Mouse (Mus musculus) large intestine, adult 2 months (tissue): ENCODE measurements around the gene Tmub1. TPM values are rescaled to one million over a fixed set of nuclear protein-coding genes. Genes with fewer than 3 reads are reported as not detected.

ENCODE experiments used
- DNase-seq: peaks from one replicate; pipeline ENCODE4 v3.0.0-alpha.2; 2012; ENCODE audit warnings: low read depth, low spot score
- WGBS: fragments of 180-500 bp; shearing (Covaris S2); methylation state at CpG from one replicate; pipeline ENCODE4 v1.1.7; 2018; 5-methylcytosine and 5-hydroxymethylcytosine counted together
- polyA plus RNA-seq: library from polyadenylated mRNA; depleted of rRNA; stranded (reverse); fragments of >200 nt; gene quantifications from 2 replicates; pipeline ENCODE4 v1.2.3, GENCODE M21; 2012

Tmub1 gene
- polyA plus RNA-seq, 1 experiment, result 65.4 TPM

DNA sequence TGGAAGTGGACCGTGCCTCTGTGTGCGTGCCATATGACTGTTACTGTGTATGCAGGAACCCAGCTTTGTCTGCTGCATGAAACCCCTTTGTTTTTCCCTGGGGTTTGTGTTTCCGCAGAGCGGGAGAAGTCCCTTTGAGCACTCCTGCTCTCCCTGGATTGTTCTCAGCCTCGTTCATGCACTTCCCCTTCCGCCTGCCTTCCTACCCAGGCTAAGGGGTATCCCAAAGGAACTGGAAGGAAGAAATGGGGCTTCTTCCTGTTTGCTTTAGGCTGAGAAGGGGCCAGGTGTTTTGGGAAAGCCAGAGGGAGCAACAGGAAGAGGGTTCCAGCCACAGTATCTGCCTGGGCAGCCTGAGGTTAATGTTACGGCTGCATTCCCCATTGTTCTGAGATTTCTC lies 8.0 kb upstream of the Tmub1 start:
- no peak for DNase-seq
- WGBS, result 80% methylated on average over 7 of the region's 7 CpGs

GRCm38 (mm10) chr5:24455076-24455475 lies 7.4 kb upstream of the Tmub1 start:
- 84% methylated on average over 3 of the region's 3 CpGs for WGBS
- no peak for DNase-seq

DNA sequence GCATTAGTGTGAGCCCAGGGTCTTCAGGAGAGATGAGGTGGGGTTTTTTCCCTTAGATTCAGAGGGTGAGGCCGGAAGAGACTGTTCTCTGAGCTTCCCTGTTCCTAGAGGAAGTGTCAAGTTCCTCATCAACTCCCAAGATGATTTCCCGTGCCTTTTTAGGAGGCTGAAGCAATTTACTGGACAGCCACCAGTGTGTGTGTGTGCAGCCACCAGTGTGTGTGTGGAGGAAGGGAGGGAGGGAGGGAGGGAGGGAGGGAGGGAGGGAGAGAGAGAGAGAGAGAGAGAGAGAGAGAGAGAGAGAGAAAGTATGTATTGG lies 6.3 kb upstream of the Tmub1 start:
- 21% methylated on average over 2 of the region's 2 CpGs for WGBS
- DNase-seq, result no peak

- DNase-seq, result no peak
- 28% methylated on average over 5 of the region's 5 CpGs for WGBS
Observed at GRCm38 (mm10) chr5:24453283-24453984, 5.8 kb upstream of the Tmub1 start.

GRCm38 (mm10) chr5:24452691-24453233 lies 5.1 kb upstream of the Tmub1 start:
- 1% methylated on average over 29 of the region's 29 CpGs for WGBS
- no peak for DNase-seq

GRCm38 (mm10) chr5:24452030-24452690 lies 4.5 kb upstream of the Tmub1 start, which contains the start of gene Agap3:
Gene Agap3, plus strand, starts transcription at chr5:24452177.
- WGBS, result 2% methylated on average over 85 of the region's 85 CpGs

GRCm38 (mm10) chr5:24451264-24452029 lies 3.8 kb upstream of the Tmub1 start:
- no peak for DNase-seq
- 5% methylated on average over 56 of the region's 66 CpGs for WGBS

More at GRCm38 (mm10) chr5:24452030-24452690, 4.5 kb upstream of the Tmub1 start, which contains the start of gene Agap3:
- DNase-seq, result no peak

DNA sequence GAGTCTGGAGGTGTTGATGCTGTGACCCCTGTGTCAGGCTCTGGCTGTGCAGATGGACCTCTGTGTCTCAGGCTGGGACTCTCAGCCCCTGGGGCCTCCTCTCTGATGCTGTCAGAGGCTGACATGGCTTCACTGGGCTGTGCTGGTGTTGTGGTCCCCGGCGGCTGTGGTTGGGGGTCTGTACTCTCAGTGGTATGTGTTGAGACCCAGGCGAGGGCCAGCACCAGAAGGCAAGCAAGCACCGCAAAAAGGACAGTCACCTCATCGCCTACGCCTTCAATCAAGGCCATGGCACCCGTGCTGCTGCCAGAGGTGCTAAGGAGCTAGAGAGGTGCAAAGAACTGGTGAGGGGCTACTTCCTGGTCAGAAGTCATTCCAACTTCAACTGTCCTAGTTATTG lies 1.0 kb downstream of the Tmub1 start:
- DNase-seq, result no peak
- 90% methylated on average over 7 of the region's 7 CpGs for WGBS

DNA sequence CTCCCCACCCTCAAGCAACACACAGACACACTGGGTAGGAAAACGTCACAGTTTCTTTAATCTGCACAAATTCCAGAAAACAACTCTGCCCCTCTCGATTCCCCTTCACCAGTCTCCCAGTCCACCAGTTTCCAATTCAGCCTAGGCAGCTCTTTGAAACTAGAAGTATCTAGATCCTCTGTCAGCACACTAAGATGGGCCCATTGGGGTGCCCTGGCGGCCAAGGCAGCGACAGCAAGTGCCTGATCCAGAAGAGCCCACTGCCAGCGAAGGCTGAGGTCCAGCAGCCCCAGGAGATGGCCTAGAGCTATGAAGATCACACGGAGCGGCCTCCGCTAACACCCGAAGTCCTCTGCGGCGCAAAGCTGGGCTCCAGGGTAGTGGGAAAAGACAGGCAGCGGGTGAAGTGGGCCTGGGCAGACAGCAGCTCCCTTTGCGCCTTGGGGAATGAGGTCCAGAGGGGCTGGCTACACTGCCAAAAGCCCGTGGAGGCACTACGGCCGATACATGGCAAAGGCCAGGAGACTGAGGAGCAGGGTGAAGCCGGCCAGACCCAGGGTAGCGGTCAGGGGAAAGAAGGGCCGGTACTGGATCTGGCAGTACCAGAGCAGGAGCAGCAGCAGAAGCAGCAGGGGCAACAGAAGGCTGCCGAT lies 2.1 kb downstream of the Tmub1 start:
- 63% methylated on average over 20 of the region's 20 CpGs for WGBS
- DNase-seq, result no peak

- DNase-seq, result no peak
- under 1% methylated on average over 60 of the region's 60 CpGs for WGBS
Observed at GRCm38 (mm10) chr5:24444746-24445427, 2.8 kb downstream of the Tmub1 start, which contains the start of gene Fastk. Gene Fastk, minus strand, starts transcription at chr5:24445287.

- WGBS, result 82% methylated on average over 12 of the region's 12 CpGs
- DNase-seq, result no peak
Observed at GRCm38 (mm10) chr5:24443927-24444326, 3.7 kb downstream of the Tmub1 start.

- DNase-seq, result no peak
- 89% methylated on average over 7 of the region's 7 CpGs for WGBS
Observed at GRCm38 (mm10) chr5:24443204-24443603, 4.5 kb downstream of the Tmub1 start.

DNA sequence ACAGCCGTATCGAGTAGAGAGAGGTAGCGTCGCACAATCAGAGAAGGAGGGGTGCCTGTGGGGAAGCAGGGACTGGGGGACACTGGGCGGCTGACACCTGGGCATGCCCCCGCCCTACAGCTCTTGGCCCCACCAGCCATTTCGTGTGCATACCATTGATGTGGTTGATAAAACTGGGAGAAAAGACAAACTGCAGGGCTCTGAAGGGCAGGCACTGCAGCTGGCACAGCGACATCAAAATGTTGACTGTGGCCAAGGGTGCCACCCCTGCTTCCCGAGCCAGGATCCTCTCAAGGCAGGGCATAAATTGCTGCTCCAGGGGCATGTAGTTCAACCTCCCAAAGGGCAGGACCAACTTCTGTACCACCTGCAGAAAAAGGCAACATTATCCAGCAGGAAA lies 5.6 kb downstream of the Tmub1 start:
- 70% methylated on average over 9 of the region's 9 CpGs for WGBS

DNA sequence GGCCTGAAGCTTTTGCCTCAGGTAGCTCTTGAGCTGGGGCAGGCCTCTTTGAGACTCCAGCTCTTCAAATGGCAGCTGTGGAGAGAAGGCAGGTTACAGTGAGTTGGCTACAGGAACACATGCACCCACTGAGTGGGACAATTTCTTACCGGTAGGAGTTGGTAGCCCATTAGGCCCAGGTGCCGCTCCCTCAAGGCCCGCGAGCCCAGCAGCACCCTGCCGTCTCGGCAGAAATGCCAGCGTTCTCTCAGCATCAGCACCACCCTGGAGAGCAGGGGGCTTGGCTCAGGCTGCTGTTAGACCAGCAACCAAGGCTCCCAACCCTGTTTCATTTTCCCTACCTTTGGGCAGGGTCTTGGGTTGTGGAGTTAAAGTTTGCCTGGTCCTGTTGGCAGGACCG lies 6.5 kb downstream of the Tmub1 start:
- WGBS, result 93% methylated on average over 8 of the region's 8 CpGs
- DNase-seq, result no peak

More for the DNA sequence above, 5.6 kb downstream of the Tmub1 start:
- no peak for DNase-seq

GRCm38 (mm10) chr5:24433993-24434392 lies 13.7 kb downstream of the Tmub1 start:
- no peak for DNase-seq
- WGBS, result 92% methylated on average over 8 of the region's 8 CpGs

DNA sequence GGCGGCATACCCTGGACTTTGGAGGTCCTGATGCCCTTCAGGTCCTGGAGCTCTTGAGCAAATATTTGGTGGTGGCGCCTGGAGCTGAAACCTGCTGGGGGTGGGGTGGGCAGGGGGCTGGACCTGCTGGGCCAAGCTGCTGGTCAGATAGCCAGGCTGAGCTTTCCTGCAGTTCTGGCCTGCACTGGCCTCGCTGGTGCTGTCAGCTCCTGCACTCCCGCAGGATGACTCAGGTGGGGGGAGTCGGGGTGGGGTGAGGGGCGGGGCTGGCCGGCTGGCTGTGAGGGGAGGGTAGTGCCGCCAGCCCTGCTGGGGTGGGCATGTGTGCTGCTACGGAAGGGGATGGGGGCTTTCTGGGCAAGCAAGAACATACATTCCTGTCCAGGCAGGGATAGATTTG lies 19.1 kb downstream of the Tmub1 start:
- WGBS, result 21% methylated on average over 9 of the region's 9 CpGs
- no peak for DNase-seq

DNA sequence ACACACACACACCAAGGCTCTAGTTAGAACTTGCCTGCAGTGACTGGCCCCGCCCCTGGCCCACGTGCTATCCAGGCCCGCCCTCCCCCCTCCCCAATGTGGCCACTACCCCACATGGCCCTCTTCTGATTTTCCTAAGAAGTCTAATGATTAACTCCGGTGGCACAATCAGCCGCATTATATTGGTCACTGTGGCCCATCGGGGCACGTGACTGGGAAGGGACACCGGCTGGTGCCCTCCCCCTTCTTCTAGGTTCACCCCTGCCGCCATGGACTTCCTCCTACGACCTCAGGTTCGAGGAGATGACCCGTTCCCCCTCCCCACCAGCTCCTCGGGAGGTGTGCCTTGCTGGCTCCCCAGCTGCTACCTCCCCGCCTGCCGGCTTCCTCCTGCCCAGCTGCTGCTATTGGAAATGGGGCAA lies 19.7 kb downstream of the Tmub1 start:
- WGBS, result 18% methylated on average over 15 of the region's 15 CpGs
- no peak for DNase-seq

DNA sequence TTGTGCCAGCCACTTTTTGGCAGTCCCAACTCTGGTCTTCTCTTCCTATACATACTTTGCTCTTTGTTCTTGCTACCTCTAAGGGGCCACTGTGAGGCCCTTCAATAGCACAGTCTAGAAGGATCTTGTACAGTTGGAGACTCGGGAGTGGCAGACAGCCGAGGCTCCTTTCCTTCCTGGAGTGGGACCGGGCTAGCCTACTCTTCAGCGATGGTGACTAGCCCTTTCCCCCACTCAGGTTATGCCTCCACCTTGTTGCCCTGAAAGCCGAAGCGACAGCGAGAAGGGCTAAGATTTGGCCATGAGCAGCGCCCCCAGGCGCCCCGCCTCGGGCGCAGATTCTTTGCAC lies 20.4 kb downstream of the Tmub1 start:
- WGBS, result 28% methylated on average over 12 of the region's 12 CpGs
- no peak for DNase-seq

DNA sequence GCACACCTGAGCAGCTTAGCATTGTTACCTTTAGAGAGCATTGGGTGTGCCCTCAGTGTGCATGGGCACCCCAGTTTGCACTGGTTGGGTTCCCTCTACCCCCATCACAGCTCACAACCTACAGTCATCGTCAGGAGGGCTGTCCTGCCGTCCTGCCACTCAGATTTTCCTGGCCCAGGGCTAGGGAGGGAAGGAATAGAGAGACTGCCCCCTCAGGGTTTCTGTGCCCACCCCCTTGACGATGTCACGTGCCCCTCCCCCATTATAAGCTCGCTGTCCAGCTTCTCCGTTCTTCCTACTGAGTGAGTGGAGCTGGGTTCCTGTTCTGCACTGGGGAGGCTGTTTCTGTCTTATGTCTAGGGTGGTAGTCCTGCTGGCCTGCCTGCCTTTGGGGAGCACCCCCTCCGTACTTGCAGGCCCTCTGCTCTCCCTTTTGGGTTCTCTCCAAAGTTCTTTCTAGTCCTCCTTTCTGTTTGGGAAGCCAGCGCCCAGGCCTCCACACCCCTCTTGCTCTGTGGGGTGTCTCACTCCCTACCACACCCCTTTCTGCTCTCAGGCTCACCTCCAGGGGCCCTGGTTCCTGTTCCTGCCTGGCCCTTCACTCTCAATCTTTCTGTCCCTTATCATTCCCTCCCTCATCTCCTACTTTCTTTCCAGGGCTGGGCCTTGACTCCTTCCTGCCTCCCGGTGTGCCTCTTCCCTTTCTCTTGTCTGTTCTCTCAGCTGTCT lies 20.9 kb downstream of the Tmub1 start:
- WGBS, result 13% methylated on average over 9 of the region's 9 CpGs
- DNase-seq, result no peak
